Mouse (Mus musculus): Measurements from ENCODE around the gene Celf1. TPM values are rescaled to one million over a fixed set of nuclear protein-coding genes. Genes with fewer than 3 reads are reported as not detected.

Celf1 gene
- polyA plus RNA-seq, 1 experiment from 2014 or later: 47.9 TPM

DNA sequence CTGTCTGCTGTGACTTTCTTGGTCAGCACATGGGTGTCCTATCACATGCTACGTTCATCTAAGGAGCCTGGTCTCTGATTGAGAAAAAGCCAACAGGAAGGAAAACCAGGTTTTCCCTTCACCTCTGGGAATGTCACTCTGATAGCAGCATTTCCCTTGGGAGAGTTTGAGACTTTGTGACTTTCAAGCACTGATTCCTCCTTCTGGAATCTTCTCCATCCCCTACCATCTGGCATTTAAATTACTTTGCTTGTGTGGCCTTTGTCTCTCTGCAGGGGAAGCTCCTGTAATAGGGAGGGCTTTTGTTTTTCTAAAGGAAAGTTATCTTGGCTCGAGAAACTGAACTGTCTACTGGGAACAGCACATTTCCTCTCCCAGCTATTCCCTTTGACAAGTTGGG lies 82.9 kb downstream of the Celf1 start:
- Histone ChIP-seq H3K27me3 (ENCODE audit: control insufficient read depth, insufficient read depth, low read depth, low read length) (no peaks in the 10 kb centered on the region), H3K4me3 (ENCODE audit: low read depth, low read length) (no peak overlapping the region), H3K4me1 (ENCODE audit: control insufficient read depth, low read depth, low read length) (peaks cover 33% of the 10 kb centered on the region), H3K36me3 (ENCODE audit: control insufficient read depth, insufficient read depth) (peaks cover 6% of the 10 kb centered on the region; the same call in 1 of the 2 replicates), H3K9me3 (replicated peaks; ENCODE audit: control insufficient read depth, low read length) (no peaks in the 10 kb centered on the region), H3K27ac (ENCODE audit: low read length) (no peak overlapping the region), H3K4me2 (ENCODE audit: low read depth, low read length) (no peak overlapping the region), H3K9ac (ENCODE audit: low read depth, low read length) (no peak overlapping the region)
- no peak for ATAC-seq (ENCODE audit: low read depth)
- 64% methylated on average over 2 of the region's 2 CpGs for WGBS (ENCODE audit: insufficient replicate concordance)

DNA sequence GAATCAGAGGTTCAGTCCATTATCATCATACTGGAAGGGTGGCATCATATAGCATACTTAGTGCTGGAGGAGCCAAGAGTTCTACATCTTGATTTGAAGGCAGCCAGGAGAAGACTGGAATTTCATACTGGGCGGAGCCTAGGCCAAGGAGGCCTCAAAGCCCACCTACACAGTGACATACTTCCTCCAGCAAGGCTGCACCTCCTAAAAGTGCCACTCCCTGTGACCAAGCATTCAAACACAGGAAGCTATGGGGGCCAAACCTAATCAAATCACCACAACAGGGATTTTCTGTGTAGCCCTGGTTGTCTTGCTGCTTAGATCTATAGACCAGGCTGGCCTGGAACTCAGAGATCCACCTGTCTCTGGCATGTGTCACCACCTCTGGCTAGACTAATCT lies 83.8 kb downstream of the Celf1 start:
- H3K36me3 ChIP-seq (ENCODE audit: control insufficient read depth, insufficient read depth): peaks cover 6% of the 10 kb centered on the region; the same call in 1 of the 2 replicates
- no peak overlapping the region for H3K9ac ChIP-seq (ENCODE audit: low read depth, low read length)
- 0 out of 2 replicates have a peak overlapping the region, but pooled peaks have one; percentile 29 for H3K27ac ChIP-seq (ENCODE audit: low read length)
- peaks cover 40% of the 10 kb centered on the region for H3K4me1 ChIP-seq (ENCODE audit: control insufficient read depth, low read depth, low read length)
- no peaks in the 10 kb centered on the region for H3K9me3 ChIP-seq (replicated peaks; ENCODE audit: control insufficient read depth, low read length)
- ATAC-seq (ENCODE audit: low read depth): 0 out of 2 replicates have a peak, but pooled peaks have one; percentile 15
- no peak overlapping the region for H3K4me2 ChIP-seq (ENCODE audit: low read depth, low read length)
- H3K4me3 ChIP-seq (ENCODE audit: low read depth, low read length): no peak overlapping the region
- no peaks in the 10 kb centered on the region for H3K27me3 ChIP-seq (ENCODE audit: control insufficient read depth, insufficient read depth, low read depth, low read length)
- WGBS (ENCODE audit: insufficient replicate concordance): 77% methylated on average over 1 of the region's 1 CpGs

DNA sequence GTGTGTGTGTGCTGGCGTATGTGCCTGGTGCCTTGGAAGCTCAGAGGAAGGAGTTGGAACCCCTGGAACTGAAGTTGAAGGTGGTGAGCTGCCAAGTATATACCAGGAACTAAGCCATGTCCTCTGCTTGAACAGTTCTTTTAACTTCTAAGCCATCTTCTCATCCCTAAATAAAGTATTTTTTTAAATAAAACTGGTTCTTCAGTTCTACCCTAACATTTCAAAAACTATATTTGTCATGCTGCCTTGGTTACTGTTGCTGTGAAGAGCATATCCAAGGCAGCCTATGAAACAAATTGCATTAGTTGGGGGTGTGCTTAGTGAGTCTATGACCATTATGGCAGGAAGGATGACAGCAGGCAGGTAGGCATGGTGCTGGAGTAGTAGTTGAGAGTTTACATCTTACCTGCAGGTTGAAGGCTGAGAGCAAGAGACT lies 84.9 kb downstream of the Celf1 start:
- peaks cover 40% of the 10 kb centered on the region for H3K4me1 ChIP-seq (ENCODE audit: control insufficient read depth, low read depth, low read length)
- H3K9me3 ChIP-seq (replicated peaks; ENCODE audit: control insufficient read depth, low read length): no peaks in the 10 kb centered on the region
- no peak overlapping the region for H3K27ac ChIP-seq (ENCODE audit: low read length)
- H3K4me3 ChIP-seq (ENCODE audit: low read depth, low read length): peak overlapping the region; percentile 58
- H3K9ac ChIP-seq (ENCODE audit: low read depth, low read length): peak overlapping the region; percentile 40
- H3K36me3 ChIP-seq (ENCODE audit: control insufficient read depth, insufficient read depth): peaks cover 3% of the 10 kb centered on the region; the same call in 1 of the 2 replicates
- H3K27me3 ChIP-seq (ENCODE audit: control insufficient read depth, insufficient read depth, low read depth, low read length): no peaks in the 10 kb centered on the region
- H3K4me2 ChIP-seq (ENCODE audit: low read depth, low read length): peak overlapping the region; percentile 65
- no peak for ATAC-seq (ENCODE audit: low read depth)
- 81% methylated on average over 1 of the region's 1 CpGs for WGBS (ENCODE audit: insufficient replicate concordance)

- Histone ChIP-seq H3K4me2 (ENCODE audit: low read depth, low read length) (peak overlapping the region; percentile 65), H3K4me1 (ENCODE audit: control insufficient read depth, low read depth, low read length) (peaks cover 40% of the 10 kb centered on the region), H3K27ac (ENCODE audit: low read length) (peak overlapping the region; percentile 89), H3K9ac (ENCODE audit: low read depth, low read length) (peak overlapping the region; percentile 49), H3K27me3 (ENCODE audit: control insufficient read depth, insufficient read depth, low read depth, low read length) (no peaks in the 10 kb centered on the region), H3K9me3 (replicated peaks; ENCODE audit: control insufficient read depth, low read length) (no peaks in the 10 kb centered on the region), H3K36me3 (ENCODE audit: control insufficient read depth, insufficient read depth) (no peaks in the 10 kb centered on the region), H3K4me3 (ENCODE audit: low read depth, low read length) (peak overlapping the region; percentile 58)
- ATAC-seq (ENCODE audit: low read depth): peak; percentile 78
- WGBS (ENCODE audit: insufficient replicate concordance): 33% methylated on average over 1 of the region's 1 CpGs
Measured at GRCm38 (mm10) chr2:91026491-91026890, 86.3 kb downstream of the Celf1 start.

- peaks cover 40% of the 10 kb centered on the region for H3K4me1 ChIP-seq (ENCODE audit: control insufficient read depth, low read depth, low read length)
- no peaks in the 10 kb centered on the region for H3K36me3 ChIP-seq (ENCODE audit: control insufficient read depth, insufficient read depth)
- H3K4me2 ChIP-seq (ENCODE audit: low read depth, low read length): peak overlapping the region; percentile 65
- peak overlapping the region; percentile 49 for H3K9ac ChIP-seq (ENCODE audit: low read depth, low read length)
- no peaks in the 10 kb centered on the region for H3K9me3 ChIP-seq (replicated peaks; ENCODE audit: control insufficient read depth, low read length)
- H3K27ac ChIP-seq (ENCODE audit: low read length): peak overlapping the region; percentile 89
- WGBS (ENCODE audit: insufficient replicate concordance): 46% methylated on average over 9 of the region's 9 CpGs
- no peaks in the 10 kb centered on the region for H3K27me3 ChIP-seq (ENCODE audit: control insufficient read depth, insufficient read depth, low read depth, low read length)
- peak overlapping the region; percentile 58 for H3K4me3 ChIP-seq (ENCODE audit: low read depth, low read length)
- ATAC-seq (ENCODE audit: low read depth): peak; percentile 64
Measured at GRCm38 (mm10) chr2:91027391-91028214, 87.4 kb downstream of the Celf1 start.

DNA sequence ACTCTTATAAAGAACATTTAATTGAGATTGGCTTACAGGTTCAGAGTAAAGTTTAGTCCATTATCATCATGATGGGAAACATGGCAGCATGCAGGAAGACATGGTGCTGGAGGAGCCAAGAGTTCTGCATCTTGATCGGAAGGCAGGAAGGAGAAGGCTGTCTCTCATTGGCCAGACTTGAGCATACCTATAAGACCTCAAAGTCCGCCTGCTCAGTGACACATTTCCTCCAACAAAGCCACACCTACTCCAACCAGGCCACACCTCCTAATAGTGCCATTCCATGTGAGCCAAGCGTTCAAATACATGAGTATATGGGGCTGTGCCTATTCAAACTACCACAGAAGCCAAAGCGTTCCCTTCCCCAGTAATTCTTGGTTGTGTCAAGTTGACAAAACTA lies 91.0 kb downstream of the Celf1 start:
- Histone ChIP-seq H3K36me3 (ENCODE audit: control insufficient read depth, insufficient read depth) (no peaks in the 10 kb centered on the region), H3K4me1 (ENCODE audit: control insufficient read depth, low read depth, low read length) (peaks cover 24% of the 10 kb centered on the region), H3K9ac (ENCODE audit: low read depth, low read length) (no peak overlapping the region), H3K27me3 (ENCODE audit: control insufficient read depth, insufficient read depth, low read depth, low read length) (no peaks in the 10 kb centered on the region), H3K4me2 (ENCODE audit: low read depth, low read length) (no peak overlapping the region), H3K9me3 (replicated peaks; ENCODE audit: control insufficient read depth, low read length) (no peaks in the 10 kb centered on the region), H3K27ac (ENCODE audit: low read length) (no peak overlapping the region), H3K4me3 (ENCODE audit: low read depth, low read length) (no peak overlapping the region)
- ATAC-seq (ENCODE audit: low read depth): no peak
- 70% methylated on average over 4 of the region's 4 CpGs for WGBS (ENCODE audit: insufficient replicate concordance)

GRCm38 (mm10) chr2:91033000-91033399 lies 92.8 kb downstream of the Celf1 start:
- ATAC-seq (ENCODE audit: low read depth): no peak
- Histone ChIP-seq H3K27ac (ENCODE audit: low read length) (no peak overlapping the region), H3K4me2 (ENCODE audit: low read depth, low read length) (no peak overlapping the region), H3K9me3 (replicated peaks; ENCODE audit: control insufficient read depth, low read length) (no peaks in the 10 kb centered on the region), H3K27me3 (ENCODE audit: control insufficient read depth, insufficient read depth, low read depth, low read length) (no peaks in the 10 kb centered on the region), H3K4me1 (ENCODE audit: control insufficient read depth, low read depth, low read length) (peaks cover 9% of the 10 kb centered on the region), H3K9ac (ENCODE audit: low read depth, low read length) (no peak overlapping the region), H3K4me3 (ENCODE audit: low read depth, low read length) (no peak overlapping the region), H3K36me3 (ENCODE audit: control insufficient read depth, insufficient read depth) (no peaks in the 10 kb centered on the region)
- WGBS (ENCODE audit: insufficient replicate concordance): 12% methylated on average over 3 of the region's 3 CpGs

DNA sequence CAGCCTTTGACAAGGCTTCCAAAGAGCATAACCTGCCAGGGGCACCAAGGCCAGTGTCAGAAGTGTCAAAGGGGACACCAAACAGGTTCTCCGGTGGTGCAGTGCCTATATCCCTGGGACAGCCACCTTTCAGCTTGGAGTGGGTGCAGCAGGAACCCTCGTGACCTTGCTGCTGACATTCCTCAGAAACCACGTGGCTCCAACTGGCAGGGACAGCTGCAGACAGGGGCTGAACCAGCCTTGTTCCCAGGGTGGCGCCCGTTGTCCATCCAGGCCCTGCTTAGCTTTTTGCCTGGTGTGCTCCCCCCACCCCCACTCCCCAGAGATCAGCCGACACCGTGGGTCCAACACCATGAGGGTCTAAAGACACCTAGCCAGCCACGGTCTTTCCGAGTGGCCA lies 95.2 kb downstream of the Celf1 start, which contains the start of gene Rapsn:
Gene Rapsn, plus strand, starts transcription at position 236 of the 400 bp plus-strand sequence.
- H3K9ac ChIP-seq (ENCODE audit: low read depth, low read length): no peak within 1 kb of the TSS
- ATAC-seq (ENCODE audit: low read depth): no peak
- no peaks in the 10 kb centered on the region for H3K4me1 ChIP-seq (ENCODE audit: control insufficient read depth, low read depth, low read length)
- no peak within 1 kb of the TSS for H3K27ac ChIP-seq (ENCODE audit: low read length)
- no peaks in the 10 kb centered on the region for H3K9me3 ChIP-seq (replicated peaks; ENCODE audit: control insufficient read depth, low read length)
- WGBS (ENCODE audit: insufficient replicate concordance): 65% methylated on average over 9 of the region's 9 CpGs
- H3K4me3 ChIP-seq (ENCODE audit: low read depth, low read length): no peak within 1 kb of the TSS
- no peaks in the 10 kb centered on the region for H3K27me3 ChIP-seq (ENCODE audit: control insufficient read depth, insufficient read depth, low read depth, low read length)
- H3K36me3 ChIP-seq (ENCODE audit: control insufficient read depth, insufficient read depth): no peaks in the 10 kb centered on the region
- no peak within 1 kb of the TSS for H3K4me2 ChIP-seq (ENCODE audit: low read depth, low read length)

GRCm38 (mm10) chr2:91041786-91042185 lies 101.6 kb downstream of the Celf1 start:
- WGBS (ENCODE audit: insufficient replicate concordance): 70% methylated on average over 8 of the region's 8 CpGs
- H3K9me3 ChIP-seq (replicated peaks; ENCODE audit: control insufficient read depth, low read length): no peaks in the 10 kb centered on the region
- no peak overlapping the region for H3K9ac ChIP-seq (ENCODE audit: low read depth, low read length)
- no peaks in the 10 kb centered on the region for H3K36me3 ChIP-seq (ENCODE audit: control insufficient read depth, insufficient read depth)
- H3K27ac ChIP-seq (ENCODE audit: low read length): no peak overlapping the region
- H3K27me3 ChIP-seq (ENCODE audit: control insufficient read depth, insufficient read depth, low read depth, low read length): no peaks in the 10 kb centered on the region
- H3K4me1 ChIP-seq (ENCODE audit: control insufficient read depth, low read depth, low read length): peaks cover 7% of the 10 kb centered on the region
- H3K4me2 ChIP-seq (ENCODE audit: low read depth, low read length): no peak overlapping the region
- no peak for ATAC-seq (ENCODE audit: low read depth)
- H3K4me3 ChIP-seq (ENCODE audit: low read depth, low read length): no peak overlapping the region

Data from liver, embryonic 16.5 days (tissue).